Mouse (Mus musculus) hindbrain, embryonic 13.5 days (tissue): Measurements from ENCODE around the gene Defb36. TPM values are rescaled to one million over a fixed set of nuclear protein-coding genes. Genes with fewer than 3 reads are reported as not detected.

Source experiments
- ATAC-seq: fragments of 200-750 bp; cut with Nextera tagmentation; 2 replicates; pipeline ENCODE4 v1.8.0; 2017; ENCODE audit warnings: moderate TSS enrichment; ENCODE audit not compliant: low FRiP score
- H3K27ac ChIP-seq: fragments of 300-500 bp; sonication (generic); 2 replicates; pipeline ENCODE4 v1.5.1; 2015; ENCODE audit warnings: inconsistent platforms, mild to moderate bottlenecking, moderate library complexity
- H3K27me3 ChIP-seq: fragments of 300-500 bp; sonication (generic); 2 replicates; pipeline ENCODE4 v1.6.1; 2015; ENCODE audit warnings: mild to moderate bottlenecking, inconsistent platforms
- H3K36me3 ChIP-seq: fragments of 300-500 bp; sonication (generic); 2 replicates; pipeline ENCODE4 v1.6.1; 2015; ENCODE audit warnings: mild to moderate bottlenecking, inconsistent platforms
- H3K4me1 ChIP-seq: fragments of 300-500 bp; sonication (generic); replicated peaks from 2 replicates; pipeline ENCODE4 v1.6.1; 2015; ENCODE audit warnings: inconsistent platforms
- H3K4me2 ChIP-seq: fragments of 300-500 bp; sonication (generic); 2 replicates; pipeline ENCODE4 v1.6.1; 2015; ENCODE audit warnings: inconsistent platforms, mild to moderate bottlenecking, moderate library complexity
- H3K4me3 ChIP-seq: fragments of 300-500 bp; sonication (generic); 2 replicates; pipeline ENCODE4 v1.5.1; 2015; ENCODE audit warnings: mild to moderate bottlenecking, inconsistent platforms
- H3K9ac ChIP-seq: fragments of 300-500 bp; sonication (generic); 2 replicates; pipeline ENCODE4 v1.6.1; 2015; ENCODE audit warnings: mild to moderate bottlenecking, inconsistent platforms
- H3K9me3 ChIP-seq: fragments of 300-500 bp; sonication (generic); 2 replicates; pipeline ENCODE4 v1.6.1; 2016; ENCODE audit warnings: inconsistent platforms
- WGBS: fragments of 180-500 bp; shearing (Covaris S2); methylation state at CpG from one replicate; pipeline ENCODE4 v1.1.7; 2015; 5-methylcytosine and 5-hydroxymethylcytosine counted together
- polyA plus RNA-seq: library from polyadenylated mRNA; unstranded; fragments of >200 nt; fragmentation: Nextera tagmentation; extraction: Ambion mirVana; gene quantifications from 2 replicates; pipeline ENCODE4 v1.2.1, GENCODE M21; 2015

Defb36 gene
- polyA plus RNA-seq, 1 experiment from 2014 or later: not detected

DNA sequence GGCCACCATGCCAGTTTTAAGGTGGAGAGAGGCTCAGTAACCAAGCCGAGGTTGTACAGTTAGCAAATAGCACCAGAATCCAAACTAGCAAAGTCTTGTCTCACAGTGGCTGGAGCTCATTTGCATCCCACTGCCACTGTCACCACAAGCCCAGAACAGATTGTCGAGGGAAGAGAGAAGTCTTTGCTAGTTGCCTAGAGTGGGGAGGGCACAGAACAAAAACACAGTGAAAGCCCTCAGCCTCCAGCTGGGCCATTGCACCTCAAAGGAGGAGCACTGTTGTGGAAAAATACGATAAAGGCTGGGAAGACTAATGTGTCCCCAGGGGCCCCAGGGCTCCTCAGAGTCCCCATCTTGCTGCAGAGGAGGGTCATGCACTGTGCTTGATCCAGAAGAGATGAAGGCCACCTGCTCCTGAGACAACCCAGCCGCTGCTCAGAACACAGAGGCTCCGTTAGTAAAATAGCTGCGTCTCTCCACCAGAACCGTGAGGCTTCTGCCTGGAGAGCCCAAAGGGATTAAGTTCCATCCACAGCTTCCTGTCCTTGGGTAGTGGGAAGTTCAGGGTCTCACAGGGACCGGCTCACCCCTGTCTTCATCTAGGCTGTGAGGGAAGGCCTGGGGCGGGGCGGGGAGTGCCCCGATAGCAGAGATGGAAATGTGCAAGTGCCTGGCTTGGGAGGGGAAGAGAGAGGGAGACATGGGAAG is 35.4 kb downstream of the Defb36 start:
- H3K36me3 ChIP-seq: no peaks in the 10 kb centered on the region
- WGBS: 11% methylated on average over 11 of the region's 11 CpGs
- H3K9me3 ChIP-seq: no peaks in the 10 kb centered on the region
- H3K4me3 ChIP-seq: no peak overlapping the region
- H3K27ac ChIP-seq: 0 out of 2 replicates have a peak overlapping the region, but pooled peaks have one; percentile 30
- 0 out of 2 replicates have a peak, but pooled peaks cover under 1% of the 10 kb centered on the region for H3K27me3 ChIP-seq
- peak overlapping the region; percentile 51; the same call in 1 of the 2 replicates for H3K9ac ChIP-seq
- H3K4me1 ChIP-seq: peaks cover 12% of the 10 kb centered on the region
- H3K4me2 ChIP-seq: no peak overlapping the region
- no peak for ATAC-seq

GRCm38 (mm10) chr2:152652901-152653620 is 48.9 kb downstream of the Defb36 start:
- 78% methylated on average over 10 of the region's 10 CpGs for WGBS
- Histone ChIP-seq H3K4me3 (no peak overlapping the region), H3K27ac (peak overlapping the region; percentile 70), H3K36me3 (no peaks in the 10 kb centered on the region), H3K9ac (no peak overlapping the region), H3K9me3 (no peaks in the 10 kb centered on the region), H3K4me2 (no peak overlapping the region), H3K4me1 (peaks cover 26% of the 10 kb centered on the region), H3K27me3 (no peaks in the 10 kb centered on the region)
- no peak for ATAC-seq

DNA sequence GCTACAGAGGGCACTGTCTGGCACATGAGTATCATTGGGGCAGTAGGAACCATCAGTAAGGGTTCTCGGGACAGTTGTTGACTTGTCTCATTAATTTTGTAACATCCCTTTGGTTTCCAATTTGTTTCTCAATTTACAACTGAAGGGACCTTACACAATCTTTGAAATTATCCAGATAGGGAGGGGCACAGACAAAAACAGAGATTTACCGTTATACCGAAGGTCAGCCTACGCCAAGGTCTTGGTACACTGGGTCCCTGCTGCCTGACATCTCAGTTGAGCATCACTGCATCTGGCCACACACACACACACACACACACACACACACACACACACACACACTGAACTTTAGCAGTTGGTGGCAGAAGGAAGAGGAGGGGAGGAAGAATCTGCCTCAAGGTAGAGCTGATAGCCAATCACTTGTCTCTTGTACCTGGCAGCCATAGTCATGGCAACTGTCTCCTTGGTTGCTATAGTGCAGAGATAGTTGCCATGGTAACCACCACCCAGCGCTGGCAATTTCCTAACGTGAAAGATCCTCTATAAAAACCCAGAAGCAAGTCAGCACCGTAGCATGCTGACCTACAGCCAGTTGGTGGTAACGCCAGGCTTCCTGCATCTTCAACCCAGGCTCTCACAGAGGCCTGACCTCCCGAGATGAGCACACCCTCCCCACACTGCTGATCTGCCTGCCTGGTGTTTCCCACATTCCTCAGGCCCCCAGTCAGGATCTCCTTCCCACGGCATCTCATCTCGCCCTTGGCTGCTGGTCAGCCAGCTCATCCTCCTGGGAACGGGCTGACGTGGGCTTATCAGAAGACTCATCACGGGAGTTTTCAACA is 50.0 kb downstream of the Defb36 start:
- peak overlapping the region; percentile 57; the same call in 1 of the 2 replicates for H3K9ac ChIP-seq
- H3K4me3 ChIP-seq: no peak overlapping the region

DNA sequence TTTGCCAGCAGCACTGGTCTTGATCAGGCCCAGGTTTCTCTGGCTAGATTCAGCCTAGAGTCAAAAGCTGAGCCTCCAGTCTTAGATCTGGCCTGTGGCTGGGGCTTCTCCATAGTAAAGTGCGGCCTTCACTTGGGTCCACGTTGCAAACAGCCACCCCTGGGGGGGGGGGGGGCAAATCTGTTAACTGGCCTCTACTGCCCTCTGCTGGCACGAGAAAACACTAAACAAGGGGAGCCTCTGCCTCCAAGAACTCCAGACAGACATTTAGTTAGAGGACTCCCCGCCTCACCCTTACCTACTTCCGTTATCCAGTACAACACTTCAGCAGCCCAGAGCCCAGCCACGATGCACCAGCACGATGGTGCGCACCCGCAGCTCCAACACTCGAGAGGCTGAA is 53.3 kb downstream of the Defb36 start:
- H3K9me3 ChIP-seq: no peaks in the 10 kb centered on the region
- no peak overlapping the region for H3K4me3 ChIP-seq
- no peaks in the 10 kb centered on the region for H3K27me3 ChIP-seq
- H3K4me1 ChIP-seq: peaks cover 26% of the 10 kb centered on the region
- no peak overlapping the region for H3K27ac ChIP-seq
- no peak overlapping the region for H3K9ac ChIP-seq
- ATAC-seq: no peak
- 55% methylated on average over 10 of the region's 10 CpGs for whole genome bisulfite sequencing
- H3K36me3 ChIP-seq: no peaks in the 10 kb centered on the region
- no peak overlapping the region for H3K4me2 ChIP-seq

More for the DNA sequence above, 50.0 kb downstream of the Defb36 start:
- 40% methylated on average over 14 of the region's 14 CpGs for WGBS
- ATAC-seq: peak; percentile 94
- Histone ChIP-seq H3K27me3 (no peaks in the 10 kb centered on the region), H3K9me3 (no peaks in the 10 kb centered on the region), H3K27ac (peak overlapping the region; percentile 89), H3K4me1 (peaks cover 26% of the 10 kb centered on the region), H3K4me2 (peak overlapping the region; percentile 46), H3K36me3 (no peaks in the 10 kb centered on the region)

DNA sequence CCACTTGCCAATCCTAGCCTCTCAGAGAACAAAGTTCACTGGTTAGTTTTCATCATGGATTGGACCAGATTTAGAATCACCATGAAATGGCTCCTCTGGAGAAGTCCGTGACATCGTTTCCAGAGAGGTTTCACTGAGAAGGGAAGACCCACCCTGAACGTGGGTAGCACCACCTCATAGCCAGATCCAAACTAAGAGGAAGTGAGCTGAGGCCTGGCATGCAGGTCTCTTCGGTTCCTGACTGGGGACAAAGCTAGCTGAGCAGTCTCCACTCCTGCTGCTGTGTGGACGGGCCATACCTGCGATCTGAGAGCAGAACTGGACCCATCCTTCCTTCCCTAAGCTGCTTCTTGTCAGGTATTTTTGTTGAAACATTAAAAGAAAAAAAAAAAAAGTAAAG is 57.0 kb downstream of the Defb36 start:
- Histone ChIP-seq H3K4me2 (no peak overlapping the region), H3K4me1 (no peaks in the 10 kb centered on the region), H3K9me3 (no peaks in the 10 kb centered on the region), H3K27me3 (no peaks in the 10 kb centered on the region), H3K27ac (no peak overlapping the region), H3K36me3 (no peaks in the 10 kb centered on the region), H3K4me3 (no peak overlapping the region), H3K9ac (no peak overlapping the region)
- 85% methylated on average over 6 of the region's 6 CpGs for WGBS
- no peak for ATAC-seq

Other genes with a start within 250 kb of the Defb36 start
- gene Nrsn2, start 227.7 kb upstream of the Defb36 start, polyA plus RNA-seq: 28.1 and 34.2 TPM in 2 replicates
- gene Sox12, start 206.3 kb upstream of the Defb36 start, polyA plus RNA-seq: 16.4 and 16.9 TPM in 2 replicates
- gene Zcchc3, start 189.3 kb upstream of the Defb36 start, polyA plus RNA-seq: 20.1 and 21.5 TPM in 2 replicates
- 1.9 and 3.9 TPM in 2 replicates for gene 6820408C15Rik, start 188.7 kb upstream of the Defb36 start, polyA plus RNA-seq
- not detected in 2 replicates for gene Defb23, start 139.7 kb upstream of the Defb36 start, polyA plus RNA-seq
- gene Defb20, start 127.3 kb upstream of the Defb36 start, polyA plus RNA-seq: not detected in 2 replicates
- gene Defb22, start 114.2 kb upstream of the Defb36 start, polyA plus RNA-seq: not detected in 2 replicates
- not detected in 2 replicates for gene Defb26, start 92.6 kb upstream of the Defb36 start, polyA plus RNA-seq
- gene Defb28, start 86.1 kb upstream of the Defb36 start, polyA plus RNA-seq: not detected in 2 replicates
- gene Defb29, start 64.2 kb upstream of the Defb36 start, polyA plus RNA-seq: not detected in 2 replicates
- not detected in 2 replicates for gene Gm17416, start 35.0 kb upstream of the Defb36 start, polyA plus RNA-seq
- not detected in 2 replicates for gene Defb21, start 31.6 kb upstream of the Defb36 start, polyA plus RNA-seq
- not detected in 2 replicates for gene Defb19, start 24.0 kb upstream of the Defb36 start, polyA plus RNA-seq
- not detected in 2 replicates for gene Defb45, start 4.9 kb upstream of the Defb36 start, polyA plus RNA-seq
- gene Defb25, start 18.7 kb downstream of the Defb36 start, polyA plus RNA-seq: not detected in 2 replicates
- 0.30 and 0.57 TPM in 2 replicates for gene Rem1, start 22.6 kb downstream of the Defb36 start, polyA plus RNA-seq
- gene H13, start 65.1 kb downstream of the Defb36 start, polyA plus RNA-seq: 168 and 169 TPM in 2 replicates
- 39.4 and 47.2 TPM in 2 replicates for gene Mcts2, start 82.7 kb downstream of the Defb36 start, polyA plus RNA-seq
- 68.7 and 87.0 TPM in 2 replicates for gene Id1, start 131.9 kb downstream of the Defb36 start, polyA plus RNA-seq
- 4.6 and 5.4 TPM in 2 replicates for gene Cox4i2, start 149.8 kb downstream of the Defb36 start, polyA plus RNA-seq
- 173 and 179 TPM in 2 replicates for gene Bcl2l1, start 227.4 kb downstream of the Defb36 start, polyA plus RNA-seq
- 21.9 and 24.8 TPM in 2 replicates for gene Tpx2, start 243.6 kb downstream of the Defb36 start, polyA plus RNA-seq